Mouse (Mus musculus): Measurements from ENCODE around the gene Slc7a9. TPM values are rescaled to one million over a fixed set of nuclear protein-coding genes. Genes with fewer than 3 reads are reported as not detected.

Gene Slc7a9
- not detected for total RNA-seq (2021)

- intact Hi-C loops (cut with DNase I), result no loop called here
- DNase-seq, result no peak
Observed at GRCm38 (mm10) chr7:35447996-35448846, at the start of gene Slc7a9. TSS of gene Slc7a9 (plus strand) at chr7:35448796.

GRCm38 (mm10) chr7:35401169-35401568 is 47.4 kb upstream of the Slc7a9 start:
- intact Hi-C loops (cut with DNase I), result no loop called here
- no peak for DNase-seq

- DNase-seq, result no peak
- intact Hi-C loops (cut with DNase I), result no loop called here
Observed at GRCm38 (mm10) chr7:35415226-35415625, 33.4 kb upstream of the Slc7a9 start.

GRCm38 (mm10) chr7:35415801-35416653 is 32.6 kb upstream of the Slc7a9 start:
- DNase-seq, result no peak
- intact Hi-C loops (cut with DNase I), result no loop called here

GRCm38 (mm10) chr7:35416654-35416948 is 32.0 kb upstream of the Slc7a9 start:
- intact Hi-C loops (cut with DNase I), result no loop called here
- DNase-seq, result no peak

- no peak for DNase-seq
- intact Hi-C loops (cut with DNase I), result no loop called here
Observed at GRCm38 (mm10) chr7:35423071-35423470, 25.5 kb upstream of the Slc7a9 start.

- no peak for DNase-seq
- intact Hi-C loops (cut with DNase I), result no loop called here
Observed at GRCm38 (mm10) chr7:35428146-35428545, 20.4 kb upstream of the Slc7a9 start.

GRCm38 (mm10) chr7:35435266-35435665 is 13.3 kb upstream of the Slc7a9 start:
- DNase-seq, result no peak
- intact Hi-C loops (cut with DNase I), result loop anchor here (10.0 kb wide), 1 partner anchor 60 kb away; no protein-coding TSS in a partner anchor

- no peak for DNase-seq
- intact Hi-C loops (cut with DNase I), result no loop called here
Observed at GRCm38 (mm10) chr7:35447501-35447900, 1.1 kb upstream of the Slc7a9 start.

- intact Hi-C loops (cut with DNase I), result no loop called here
- DNase-seq, result no peak
Observed at GRCm38 (mm10) chr7:35448867-35449266, 271 bp downstream of the Slc7a9 start.

GRCm38 (mm10) chr7:35456091-35456814 is 7.7 kb downstream of the Slc7a9 start:
- intact Hi-C loops (cut with DNase I), result no loop called here
- DNase-seq, result no peak

- intact Hi-C loops (cut with DNase I), result no loop called here
- DNase-seq, result no peak
Observed at GRCm38 (mm10) chr7:35460971-35461370, 12.4 kb downstream of the Slc7a9 start.

GRCm38 (mm10) chr7:35465027-35465426 is 16.4 kb downstream of the Slc7a9 start:
- intact Hi-C loops (cut with DNase I), result no loop called here
- DNase-seq, result no peak

- intact Hi-C loops (cut with DNase I), result no loop called here
- no peak for DNase-seq
Observed at GRCm38 (mm10) chr7:35467856-35468255, 19.3 kb downstream of the Slc7a9 start.

- DNase-seq, result no peak
- intact Hi-C loops (cut with DNase I), result no loop called here
Observed at GRCm38 (mm10) chr7:35470794-35471193, 22.2 kb downstream of the Slc7a9 start.

GRCm38 (mm10) chr7:35476457-35476856 is 27.9 kb downstream of the Slc7a9 start:
- DNase-seq, result no peak
- intact Hi-C loops (cut with DNase I), result no loop called here

GRCm38 (mm10) chr7:35485126-35485525 is 36.5 kb downstream of the Slc7a9 start:
- DNase-seq, result no peak
- intact Hi-C loops (cut with DNase I), result no loop called here

GRCm38 (mm10) chr7:35486553-35486952 is 38.0 kb downstream of the Slc7a9 start:
- intact Hi-C loops (cut with DNase I), result no loop called here
- DNase-seq, result no peak

GRCm38 (mm10) chr7:35490186-35490585 is 41.6 kb downstream of the Slc7a9 start:
- no peak for DNase-seq

GRCm38 (mm10) chr7:35491005-35491404 is 42.4 kb downstream of the Slc7a9 start:
- no peak for DNase-seq
- intact Hi-C loops (cut with DNase I), result no loop called here

More at GRCm38 (mm10) chr7:35490186-35490585, 41.6 kb downstream of the Slc7a9 start:
- intact Hi-C loops (cut with DNase I), result no loop called here

- intact Hi-C loops (cut with DNase I), result no loop called here
- DNase-seq, result no peak
Observed at GRCm38 (mm10) chr7:35497516-35497915, 48.9 kb downstream of the Slc7a9 start.
